In genomic region chr13:37426578-37427336, GRCm38 (mm10) we compare ENCODE assay signal across 22 mouse cellular contexts.
DNase-seq lines count a peak whose midpoint lies in the region; ATAC-seq and TF ChIP-seq lines count a peak whose summit lies in the region.
"Had no signal": no experiment of that assay in that cellular context is flagged by ENCODE, and none has a peak within 500 bp of the region (broad histone marks: within the 10 kb centered on the region; RNA-seq: fewer than 3 reads in every experiment).

No protein-coding gene starts in this region.

- H3K27me3 ChIP-seq in lung, embryonic 14.5 days (ENCODE audit: insufficient read depth, low read length): no peaks in the 10 kb centered on the region
- no peaks in the 10 kb centered on the region for H3K27me3 ChIP-seq in kidney, embryonic 14.5 days (ENCODE audit: control insufficient read depth, insufficient read depth, low read length)
- H3K27me3 ChIP-seq in stomach, embryonic 15.5 days (replicated peaks): no peaks in the 10 kb centered on the region
- H3K27me3 ChIP-seq: embryonic facial prominence, embryonic 15.5 days; hindbrain, embryonic 12.5 days; liver, embryonic 15.5 days had no signal

- H3K9ac ChIP-seq in lung, embryonic 14.5 days: no peak overlapping the region
- no peak overlapping the region for H3K9ac ChIP-seq in kidney, embryonic 14.5 days (ENCODE audit: low read depth, low read length)
- H3K9ac ChIP-seq in stomach, embryonic 15.5 days: no peak overlapping the region
- H3K9ac ChIP-seq: embryonic facial prominence, embryonic 15.5 days; hindbrain, embryonic 12.5 days; liver, embryonic 15.5 days had no signal

- H3K9me3 ChIP-seq in lung, embryonic 14.5 days (ENCODE audit: low read depth, low read length): no peaks in the 10 kb centered on the region; the same call in 1 of the 2 replicates
- H3K9me3 ChIP-seq in kidney, embryonic 14.5 days (ENCODE audit: control insufficient read depth, low read length): peaks cover 5% of the 10 kb centered on the region; the same call in 1 of the 2 replicates
- H3K9me3 ChIP-seq in stomach, embryonic 15.5 days: no peaks in the 10 kb centered on the region
- H3K9me3 ChIP-seq: embryonic facial prominence, embryonic 15.5 days; G1E; liver, embryonic 15.5 days had no signal

- H3K4me1 ChIP-seq in lung, embryonic 14.5 days (ENCODE audit: insufficient read depth): no peaks in the 10 kb centered on the region
- H3K4me1 ChIP-seq in kidney, embryonic 14.5 days (ENCODE audit: control insufficient read depth, insufficient read depth, low read length): no peaks in the 10 kb centered on the region
- H3K4me1 ChIP-seq in stomach, embryonic 15.5 days: no peaks in the 10 kb centered on the region
- H3K4me1 ChIP-seq: hindbrain, embryonic 12.5 days; liver, embryonic 15.5 days had no signal

- H3K4me3 ChIP-seq in lung, embryonic 14.5 days (ENCODE audit: low read depth, low read length): no peak overlapping the region
- H3K4me3 ChIP-seq in kidney, embryonic 14.5 days (ENCODE audit: low read length): no peak overlapping the region
- H3K4me3 ChIP-seq in stomach, embryonic 15.5 days (replicated peaks): no peak overlapping the region
- H3K4me3 ChIP-seq: embryonic facial prominence, embryonic 15.5 days; hindbrain, embryonic 12.5 days; liver, embryonic 15.5 days had no signal

- DNase-seq in kidney, adult 18-20 months: peak; percentile 42
- DNase-seq in kidney, postnatal 4 days: no peak
- DNase-seq in lung, embryonic 14.5 days: no peak
- no peak for DNase-seq in lung, postnatal 25 days (ENCODE audit: low spot score)
- no peak for DNase-seq in thymus, postnatal 25 days
- DNase-seq in layer of hippocampus, postnatal 36 days: no peak
- DNase-seq: adrenal gland, postnatal 14 days; cerebellum, adult 11 months; cerebellum, postnatal 25 days; heart, postnatal 10 days; right cerebral cortex, postnatal 25 days; thymus, adult 18-20 months had no signal

- WGBS in lung, embryonic 14.5 days: 44% methylated on average over 12 of the region's 12 CpGs
- 59% methylated on average over 12 of the region's 12 CpGs for WGBS in kidney, embryonic 14.5 days
- WGBS in stomach, embryonic 15.5 days: 39% methylated on average over 12 of the region's 12 CpGs

- no peaks in the 10 kb centered on the region for H3K36me3 ChIP-seq in lung, embryonic 14.5 days (ENCODE audit: insufficient read depth)
- H3K36me3 ChIP-seq in kidney, embryonic 14.5 days (ENCODE audit: control insufficient read depth, insufficient read depth, low read length): no peaks in the 10 kb centered on the region
- no peaks in the 10 kb centered on the region for H3K36me3 ChIP-seq in stomach, embryonic 15.5 days
- H3K36me3 ChIP-seq: embryonic facial prominence, embryonic 15.5 days; G1E; hindbrain, embryonic 12.5 days; liver, embryonic 15.5 days had no signal

- H3K27ac ChIP-seq in lung, embryonic 14.5 days (ENCODE audit: low read depth): no peak overlapping the region
- no peak overlapping the region for H3K27ac ChIP-seq in kidney, embryonic 14.5 days (ENCODE audit: low read depth, low read length)
- no peak overlapping the region for H3K27ac ChIP-seq in stomach, embryonic 15.5 days
- H3K27ac ChIP-seq: embryonic facial prominence, embryonic 15.5 days; hindbrain, embryonic 12.5 days; liver, embryonic 15.5 days had no signal

- H3K4me2 ChIP-seq in lung, embryonic 14.5 days: 0 out of 2 replicates have a peak overlapping the region, but pooled peaks have one; percentile 8
- no peak overlapping the region for H3K4me2 ChIP-seq in kidney, embryonic 14.5 days (replicated peaks; ENCODE audit: low read depth, low read length)
- no peak overlapping the region for H3K4me2 ChIP-seq in stomach, embryonic 15.5 days
- H3K4me2 ChIP-seq: embryonic facial prominence, embryonic 15.5 days; heart, embryonic 11.5 days; hindbrain, embryonic 12.5 days; liver, embryonic 15.5 days; midbrain, embryonic 11.5 days had no signal

- ATAC-seq in lung, embryonic 14.5 days (ENCODE audit: insufficient read depth): no peak
- ATAC-seq in kidney, embryonic 14.5 days (ENCODE audit: low FRiP score, low TSS enrichment): peak; percentile 49; the same call in 1 of the 2 replicates
- ATAC-seq in stomach, embryonic 15.5 days (ENCODE audit: insufficient read depth, low FRiP score, low read depth): 0 out of 2 replicates have a peak, but pooled peaks have one; percentile 31
- ATAC-seq: activated CD4-positive, CD25-positive, alpha-beta regulatory T cell, adult 4 months; forebrain, embryonic 16.5 days had no signal

- TF ChIP-seq CTCF in lung, embryonic 14.5 days (IDR thresholded peaks at IDR 0.05; ENCODE audit: low read depth): no peak
